Mouse (Mus musculus) yolk sac, embryonic 10.5 days (tissue): ENCODE data around the gene Vwa2.
A peak's percentile ranks its signal among the peaks of the same experiment; 100 is the strongest.

Experiments
- DNase-seq: peaks from one replicate; pipeline ENCODE4 v3.0.0-alpha.2; 2017; ENCODE audit warnings: low spot score

Vwa2 gene

GRCm38 (mm10) chr19:56908472-56909270, 34.6 kb downstream of the Vwa2 start:
- peak; percentile 52 for DNase-seq

DNA sequence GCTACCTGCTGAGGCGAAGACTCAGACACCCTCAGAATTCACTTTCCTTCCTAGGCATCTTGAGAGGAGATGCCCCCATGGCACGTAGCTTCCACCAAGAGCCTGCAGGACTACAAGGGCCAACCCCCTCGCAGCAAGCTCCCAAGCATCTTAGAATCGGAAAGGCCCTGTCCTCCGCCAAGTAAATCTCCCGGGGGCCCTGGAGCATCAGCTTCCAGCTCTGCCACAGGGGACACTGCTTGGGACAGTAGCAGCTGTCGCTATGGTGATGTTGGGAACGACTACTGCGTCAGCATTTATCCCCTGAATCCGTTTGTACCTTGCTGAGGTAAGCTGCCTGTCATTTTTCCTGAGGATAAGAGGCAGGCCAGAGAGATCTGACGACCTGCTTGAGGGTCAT, 36.5 kb downstream of the Vwa2 start:
- DNase-seq, result no peak

DNA sequence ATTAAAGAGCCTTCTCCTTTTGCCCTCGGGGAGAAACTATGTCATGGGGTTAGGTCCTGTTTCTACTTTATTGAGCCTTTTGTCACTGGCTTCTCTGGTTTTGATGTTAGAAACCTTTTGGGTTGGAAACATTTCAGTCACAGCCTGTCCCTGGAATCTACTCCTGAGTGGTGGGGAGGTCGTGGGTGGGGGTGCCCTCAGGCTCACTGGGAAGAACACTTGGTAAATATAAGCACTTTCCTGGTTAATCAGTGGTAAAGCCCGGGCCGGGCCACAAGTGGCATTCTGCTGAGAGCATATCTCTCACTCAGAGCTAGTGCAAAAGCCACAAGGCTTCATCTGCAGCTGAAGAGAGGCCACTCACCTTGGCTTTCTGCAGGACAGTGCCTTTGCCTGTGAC, 39.7 kb downstream of the Vwa2 start:
- DNase-seq, result no peak

- DNase-seq, result no peak
These were observed 40.6 kb downstream of the Vwa2 start for GRCm38 (mm10) chr19:56914658-56915057.

DNA sequence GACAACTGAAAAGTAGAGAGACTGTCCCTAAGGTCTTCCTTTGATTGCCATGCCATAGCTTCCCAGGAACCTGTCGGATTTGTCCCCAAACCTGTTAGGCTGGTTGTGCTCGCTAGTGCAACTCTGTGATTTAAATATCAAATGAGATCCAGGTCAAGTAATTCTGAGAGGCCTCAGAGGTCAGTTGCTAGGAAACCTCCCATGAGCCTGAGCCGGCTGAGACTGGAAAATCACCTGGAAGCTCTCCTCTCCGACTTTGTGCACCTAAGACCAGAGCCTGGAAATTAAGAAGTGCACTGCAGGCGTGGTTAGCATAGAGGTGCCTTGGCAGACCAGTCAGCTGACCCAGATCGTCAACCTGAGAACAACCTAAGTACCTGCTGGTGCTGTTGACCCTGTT, 41.0 kb downstream of the Vwa2 start:
- no peak for DNase-seq

DNA sequence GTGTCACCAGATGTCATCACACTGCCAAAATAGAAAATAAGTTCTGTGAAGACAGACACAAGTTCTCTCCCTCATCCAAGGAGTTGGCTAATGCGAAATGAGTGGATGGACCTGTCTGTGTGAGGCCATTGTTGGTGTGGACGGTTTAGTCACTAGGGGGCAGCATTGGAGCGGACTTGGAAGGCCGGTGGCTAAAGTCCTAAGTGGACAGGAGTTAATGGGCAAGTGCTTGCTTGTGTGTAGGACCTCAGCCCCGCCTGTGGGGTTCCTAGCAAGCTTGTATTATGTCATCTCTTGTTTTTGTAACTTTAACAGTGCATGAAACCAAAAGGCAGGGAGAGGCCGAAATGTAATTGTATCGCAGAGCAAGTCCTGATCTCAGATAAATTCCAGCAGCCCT, 45.6 kb downstream of the Vwa2 start:
- peak; percentile 84 for DNase-seq

- DNase-seq, result no peak
These were observed 46.2 kb downstream of the Vwa2 start for GRCm38 (mm10) chr19:56920232-56920631.

DNA sequence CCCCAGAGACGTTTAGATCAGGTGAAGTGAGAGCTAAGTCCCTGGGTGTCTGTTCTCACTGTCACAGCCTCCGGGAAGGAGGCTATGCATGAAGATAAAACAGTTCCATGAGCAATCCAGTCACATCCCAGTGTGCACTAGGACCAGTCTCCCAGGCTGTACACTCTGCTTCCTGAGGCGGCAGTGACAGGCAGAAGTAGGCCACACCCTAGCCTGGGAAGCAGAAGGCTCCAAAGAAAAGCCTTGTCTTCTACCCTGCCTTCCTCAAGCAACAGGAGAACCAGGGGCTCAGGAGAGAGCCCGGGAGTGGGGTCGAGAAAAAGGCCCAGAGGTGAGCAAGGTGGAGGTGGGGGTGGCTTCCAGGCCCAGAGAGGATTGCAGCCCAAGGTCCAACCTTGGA, 47.7 kb downstream of the Vwa2 start:
- no peak for DNase-seq

DNA sequence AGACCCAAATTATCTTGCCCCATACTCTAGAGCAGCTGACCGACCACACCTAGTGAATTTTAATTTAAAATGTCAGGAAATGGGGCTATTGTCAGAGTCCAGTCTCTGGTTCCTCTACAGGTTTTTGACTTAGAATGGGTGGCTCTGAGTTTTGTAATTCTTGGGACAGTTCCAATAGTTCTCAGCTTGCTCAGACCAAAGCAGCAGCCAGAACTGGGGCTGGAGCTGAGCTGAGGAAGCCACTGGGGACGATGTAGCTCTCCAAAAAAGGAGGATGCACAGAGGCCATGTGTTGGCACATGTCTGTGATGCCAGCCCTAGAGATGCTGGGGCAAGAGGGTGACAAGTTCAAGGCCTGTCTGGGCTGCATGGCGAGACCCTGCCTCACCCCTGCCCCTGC, 55.3 kb downstream of the Vwa2 start:
- DNase-seq, result no peak

- no peak for DNase-seq
These were observed 56.0 kb downstream of the Vwa2 start for GRCm38 (mm10) chr19:56930029-56930428.

DNA sequence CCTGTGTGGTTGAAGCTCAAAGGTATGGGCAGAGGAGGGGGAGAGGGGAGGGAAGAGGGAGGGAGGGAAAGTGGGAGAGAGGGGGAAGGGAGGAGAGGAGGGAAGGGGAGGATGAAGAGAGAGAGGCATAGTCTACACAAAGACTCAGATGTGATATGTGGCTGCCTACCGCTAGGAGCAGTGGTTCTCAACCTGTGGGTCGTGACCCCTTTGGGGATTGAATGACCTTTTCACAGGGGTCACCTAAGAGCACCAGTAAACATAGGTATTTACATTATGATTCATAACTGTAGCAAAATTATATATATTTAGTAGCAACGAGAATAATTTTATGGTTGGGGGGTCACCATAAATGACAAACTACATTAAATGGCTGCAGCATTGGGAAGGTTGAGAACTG, 59.8 kb downstream of the Vwa2 start:
- DNase-seq, result no peak

DNA sequence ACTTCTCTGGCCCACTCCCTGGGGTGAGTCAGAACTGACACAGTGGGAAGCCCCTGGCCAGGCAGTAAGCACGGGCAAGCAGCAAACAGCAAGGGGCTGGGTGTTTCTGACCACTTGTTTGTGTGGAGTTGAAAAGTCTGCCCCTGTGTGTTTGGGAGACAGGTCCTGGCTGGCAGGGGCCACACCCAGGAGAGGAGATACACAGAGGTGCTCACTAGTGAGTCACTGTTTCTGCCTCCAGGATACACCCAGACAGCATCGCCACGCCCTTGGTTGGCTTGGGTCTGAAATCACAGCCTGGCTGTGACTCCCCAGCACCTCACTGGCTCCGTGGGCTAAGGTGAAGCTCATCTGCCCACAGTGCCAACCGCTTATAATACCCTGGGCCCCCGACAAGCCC, 61.1 kb downstream of the Vwa2 start:
- DNase-seq, result no peak

- DNase-seq, result no peak
These were observed 61.7 kb downstream of the Vwa2 start for GRCm38 (mm10) chr19:56935777-56936176.

GRCm38 (mm10) chr19:56936253-56936652, 62.2 kb downstream of the Vwa2 start:
- DNase-seq, result no peak

DNA sequence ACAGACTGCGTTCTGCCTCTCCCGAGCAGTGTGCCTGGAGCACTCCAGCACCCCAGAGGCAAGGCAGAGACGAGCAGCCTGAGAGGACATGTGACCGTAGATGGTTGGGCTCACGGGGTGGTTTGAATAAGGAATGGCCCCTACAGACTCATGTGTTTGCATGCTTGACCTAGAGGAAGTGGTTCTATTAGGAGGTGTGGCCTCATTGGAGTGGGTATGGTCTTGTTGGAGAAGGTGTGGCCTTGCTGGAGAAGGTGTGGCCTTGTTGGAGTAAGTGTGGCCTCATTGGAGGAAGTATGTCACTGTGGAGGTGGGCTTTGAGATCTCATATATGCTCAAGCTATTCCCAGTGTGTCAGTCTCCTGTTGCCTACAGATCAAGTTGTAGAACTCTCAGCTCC, 63.9 kb downstream of the Vwa2 start:
- DNase-seq, result no peak

- no peak for DNase-seq
These were observed 65.8 kb downstream of the Vwa2 start for GRCm38 (mm10) chr19:56939826-56940225.

- no peak for DNase-seq
These were observed 66.5 kb downstream of the Vwa2 start for GRCm38 (mm10) chr19:56940507-56940906.

GRCm38 (mm10) chr19:56942216-56942615, 68.2 kb downstream of the Vwa2 start:
- no peak for DNase-seq

GRCm38 (mm10) chr19:56944211-56944610, 70.2 kb downstream of the Vwa2 start:
- DNase-seq, result no peak

- no peak for DNase-seq
These were observed 70.8 kb downstream of the Vwa2 start for GRCm38 (mm10) chr19:56944826-56945225.

GRCm38 (mm10) chr19:56945621-56946020, 71.6 kb downstream of the Vwa2 start:
- no peak for DNase-seq

- DNase-seq, result no peak
These were observed 72.2 kb downstream of the Vwa2 start for GRCm38 (mm10) chr19:56946277-56946676.

DNA sequence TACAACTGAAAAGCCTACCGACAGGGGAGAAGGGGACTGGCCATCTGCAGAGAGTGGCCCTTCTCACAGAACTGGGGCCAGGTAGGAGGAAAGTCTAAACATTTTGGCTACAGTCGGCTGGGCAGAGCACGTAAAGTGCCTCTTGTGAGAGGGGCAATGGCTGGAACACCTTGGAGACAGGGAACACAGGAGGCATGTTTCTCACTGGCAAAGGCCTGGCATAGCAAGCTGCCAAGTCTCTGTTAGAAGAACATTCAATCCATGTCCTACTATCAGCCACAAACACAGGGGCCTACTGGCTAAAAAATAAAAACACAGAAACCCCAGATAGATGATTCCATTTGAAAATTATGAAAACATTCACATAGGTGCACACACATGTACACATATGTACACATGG, 72.7 kb downstream of the Vwa2 start:
- no peak for DNase-seq

GRCm38 (mm10) chr19:56947971-56948610, 74.0 kb downstream of the Vwa2 start:
- no peak for DNase-seq
